Mouse (Mus musculus) neural tube, embryonic 14.5 days (tissue): ENCODE measurements at regions not wholly inside any gene's neighbourhood (a gene's known extent, or its start where the extent isn't known, plus 50 kb on each side); places are given as distances from the start of the nearest gene placed in this dataset.

Experiments
- ATAC-seq: fragments of 200-750 bp; cut with Nextera tagmentation; 2 replicates; pipeline ENCODE4 v1.8.0; 2017; ENCODE audit warnings: low read depth, mild to moderate bottlenecking, moderate TSS enrichment, moderate library complexity
- H3K27ac ChIP-seq: fragments of 300-500 bp; sonication (generic); 2 replicates; pipeline ENCODE4 v1.5.1; 2014; ENCODE audit warnings: low read depth, mild to moderate bottlenecking, control low read depth, low read length, moderate library complexity, mixed read lengths
- H3K27me3 ChIP-seq: fragments of 300-500 bp; sonication (generic); 2 replicates; pipeline ENCODE4 v1.6.1; 2014; ENCODE audit warnings: low read length; ENCODE audit not compliant: control insufficient read depth, insufficient read depth
- H3K36me3 ChIP-seq: fragments of 300-500 bp; sonication (generic); 2 replicates; pipeline ENCODE4 v1.6.1; 2014; ENCODE audit warnings: low read length, mixed read lengths; ENCODE audit not compliant: control insufficient read depth, insufficient read depth
- H3K4me1 ChIP-seq: fragments of 300-500 bp; sonication (generic); 2 replicates; pipeline ENCODE4 v1.6.1; 2014; ENCODE audit warnings: low read length; ENCODE audit not compliant: control insufficient read depth, insufficient read depth
- H3K4me2 ChIP-seq: fragments of 300-500 bp; sonication (generic); 2 replicates; pipeline ENCODE4 v1.6.1; 2014; ENCODE audit warnings: mild to moderate bottlenecking, low read depth, low read length, control low read depth
- H3K4me3 ChIP-seq: fragments of 300-500 bp; sonication (generic); 2 replicates; pipeline ENCODE4 v1.5.1; 2014; ENCODE audit warnings: low read depth, low read length, control low read depth, mixed read lengths
- H3K9ac ChIP-seq: fragments of 300-500 bp; sonication (generic); replicated peaks from 2 replicates; pipeline ENCODE4 v1.6.1; 2014; ENCODE audit warnings: low read depth, mild to moderate bottlenecking, control low read depth, low read length, mixed read lengths
- H3K9me3 ChIP-seq: fragments of 300-500 bp; sonication (generic); 2 replicates; pipeline ENCODE4 v1.6.1; 2016; ENCODE audit warnings: low read length; ENCODE audit not compliant: control insufficient read depth
- WGBS: fragments of 180-500 bp; shearing (Covaris S2); extraction: QIAGEN DNeasy Blood & Tissue Kit; methylation state at CpG from one replicate; pipeline ENCODE4 v1.1.7; 2014; 5-methylcytosine and 5-hydroxymethylcytosine counted together

DNA sequence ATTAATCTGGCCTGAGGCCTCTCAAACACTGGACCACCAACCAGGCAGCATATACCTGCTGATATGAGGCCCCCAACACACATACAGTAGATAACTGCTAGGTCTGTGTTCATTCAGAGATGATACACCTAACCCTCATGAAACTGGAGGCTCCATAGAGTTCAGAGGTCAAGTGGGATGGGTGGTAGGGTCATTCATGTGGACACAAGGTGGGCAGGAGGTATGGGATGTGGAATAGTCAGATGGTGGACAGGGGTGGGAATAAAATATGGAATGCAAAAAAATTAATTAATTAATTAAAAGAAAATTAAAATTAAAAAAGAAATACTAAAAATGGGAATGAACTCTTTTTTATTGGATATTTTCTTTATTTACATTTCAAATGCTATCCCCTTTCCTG lies 734.7 kb downstream of the Pla2g4a start:
- H3K27me3 ChIP-seq = no peaks in the 10 kb centered on the region
- no peak overlapping the region for H3K27ac ChIP-seq
- H3K4me2 ChIP-seq = no peak overlapping the region
- no peak overlapping the region for H3K9ac ChIP-seq
- no peak for ATAC-seq
- H3K4me1 ChIP-seq = no peaks in the 10 kb centered on the region
- no peak overlapping the region for H3K4me3 ChIP-seq
- H3K9me3 ChIP-seq = no peaks in the 10 kb centered on the region
- no peaks in the 10 kb centered on the region for H3K36me3 ChIP-seq

DNA sequence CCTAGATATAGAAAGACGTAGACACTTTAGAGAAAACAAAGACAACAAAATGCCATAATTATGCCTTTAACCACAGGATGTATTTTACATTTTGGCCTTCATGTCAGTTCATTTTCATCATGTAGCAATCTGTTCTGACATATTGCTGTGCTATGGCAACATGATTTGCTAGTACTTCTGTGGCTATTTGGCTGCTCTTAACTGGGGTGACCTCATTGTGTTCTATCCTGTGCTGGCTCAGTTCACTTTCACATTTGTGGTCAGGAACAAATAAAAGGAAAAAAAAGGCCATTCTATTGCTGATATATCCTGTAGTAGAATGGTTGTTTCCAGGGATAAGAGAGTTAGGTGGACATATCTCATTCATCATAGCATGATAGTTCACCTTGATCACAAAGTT lies 758.5 kb downstream of the Pla2g4a start:
- Histone ChIP-seq H3K4me3 (no peak overlapping the region), H3K9ac (no peak overlapping the region), H3K4me2 (no peak overlapping the region), H3K36me3 (no peaks in the 10 kb centered on the region), H3K9me3 (no peaks in the 10 kb centered on the region), H3K4me1 (no peaks in the 10 kb centered on the region), H3K27ac (no peak overlapping the region), H3K27me3 (no peaks in the 10 kb centered on the region)
- 87% methylated on average over 1 of the region's 1 CpGs for WGBS
- no peak for ATAC-seq

DNA sequence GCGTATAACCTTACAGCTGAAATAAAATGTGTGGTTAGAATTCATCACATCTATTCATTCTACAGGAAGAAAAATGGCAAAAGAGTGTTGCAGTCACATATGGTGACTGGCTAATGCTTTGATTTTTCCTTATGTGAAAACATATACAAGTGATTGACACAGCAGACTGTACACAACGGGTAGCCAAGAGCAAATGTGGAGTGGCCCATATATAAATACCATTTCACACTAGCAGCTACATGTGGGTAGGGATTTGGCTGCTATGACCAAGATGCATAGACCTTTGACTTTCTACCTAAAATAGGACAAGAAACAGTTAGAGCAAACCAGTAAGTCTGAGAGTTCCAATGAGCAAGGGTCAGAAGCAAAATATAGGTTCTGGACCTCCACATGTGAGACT lies 761.8 kb downstream of the Pla2g4a start:
- Histone ChIP-seq H3K9ac (no peak overlapping the region), H3K27me3 (no peaks in the 10 kb centered on the region), H3K27ac (no peak overlapping the region), H3K4me3 (no peak overlapping the region), H3K4me1 (no peaks in the 10 kb centered on the region), H3K36me3 (no peaks in the 10 kb centered on the region), H3K9me3 (no peaks in the 10 kb centered on the region), H3K4me2 (no peak overlapping the region)
- ATAC-seq = no peak
- 88% methylated on average over 2 of the region's 2 CpGs for WGBS

DNA sequence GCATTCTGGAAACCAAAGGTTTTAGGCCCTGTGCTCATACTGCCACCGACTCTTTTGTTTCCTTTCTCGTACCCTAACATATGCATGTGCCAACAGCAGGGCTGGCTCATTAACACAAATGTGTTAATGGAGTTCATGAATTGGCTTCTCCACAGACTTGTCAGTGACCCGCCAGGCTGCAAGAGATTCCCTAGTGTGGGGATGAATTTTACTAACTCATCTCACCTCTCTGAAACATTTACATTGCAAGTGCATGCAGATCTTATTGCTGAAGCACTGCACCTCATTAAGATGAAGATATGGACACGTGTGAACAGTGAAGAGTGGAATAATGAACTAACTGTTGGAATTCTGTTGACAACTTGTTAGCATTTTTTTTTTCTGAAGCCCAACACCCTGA lies 762.2 kb downstream of the Pla2g4a start:
- H3K4me3 ChIP-seq = no peak overlapping the region
- 55% methylated on average over 4 of the region's 4 CpGs for WGBS
- no peak overlapping the region for H3K27ac ChIP-seq
- no peaks in the 10 kb centered on the region for H3K9me3 ChIP-seq
- no peak overlapping the region for H3K9ac ChIP-seq
- H3K36me3 ChIP-seq = no peaks in the 10 kb centered on the region
- H3K4me1 ChIP-seq = no peaks in the 10 kb centered on the region
- ATAC-seq = no peak
- H3K4me2 ChIP-seq = no peak overlapping the region
- H3K27me3 ChIP-seq = no peaks in the 10 kb centered on the region
